In the genomic region with DNA sequence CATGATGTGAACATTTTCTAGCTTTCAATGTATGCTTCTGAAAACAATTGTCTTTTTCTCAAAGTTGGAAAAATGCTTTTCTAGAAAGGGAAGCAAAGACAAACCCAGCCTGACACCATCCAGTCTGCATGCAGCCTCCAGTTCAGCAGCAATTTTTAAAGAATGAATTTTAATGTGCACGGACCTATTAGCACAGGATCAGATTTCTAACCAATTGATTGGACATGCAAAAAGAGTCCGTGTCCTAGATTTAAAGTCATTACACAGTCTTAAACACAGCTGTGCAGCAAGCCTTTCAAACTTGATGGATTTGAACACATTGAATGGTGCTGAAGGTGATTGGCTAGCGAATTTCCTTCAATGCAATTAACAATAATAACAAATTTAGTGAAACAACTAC, we compare ENCODE assay signal across 27 mouse cellular contexts.
"Had no signal": no experiment of that assay in that cellular context is flagged by ENCODE, and none has a peak within 500 bp of the region (broad histone marks: within the 10 kb centered on the region; RNA-seq: fewer than 3 reads in every experiment).

No protein-coding gene starts in this region.

- ATAC-seq: hindbrain, embryonic 16.5 days; inflammation-experienced regulatory T-cells, adult 6 months; intestine, embryonic 15.5 days; intestine, postnatal 0 days; liver, embryonic 12.5 days had no signal

- H3K4me2 ChIP-seq: heart, embryonic 12.5 days; hindbrain, embryonic 12.5 days; hindbrain, embryonic 14.5 days; intestine, embryonic 15.5 days; limb, embryonic 12.5 days; limb, embryonic 15.5 days; liver, embryonic 12.5 days had no signal

- H3K4me1 ChIP-seq: heart, embryonic 10.5 days; heart, embryonic 12.5 days; hindbrain, embryonic 10.5 days; hindbrain, embryonic 12.5 days; intestine, embryonic 15.5 days; limb, embryonic 12.5 days; limb, embryonic 15.5 days; liver, embryonic 12.5 days had no signal

- H3K27me3 ChIP-seq: heart, embryonic 12.5 days; hindbrain, embryonic 12.5 days; intestine, embryonic 15.5 days; limb, embryonic 12.5 days; limb, embryonic 15.5 days; liver, embryonic 12.5 days had no signal

- H3K9me3 ChIP-seq: heart, embryonic 10.5 days; heart, embryonic 12.5 days; hindbrain, embryonic 10.5 days; hindbrain, embryonic 12.5 days; intestine, embryonic 15.5 days; limb, embryonic 12.5 days; limb, embryonic 15.5 days; liver, embryonic 12.5 days had no signal

- H3K36me3 ChIP-seq: heart, embryonic 10.5 days; heart, embryonic 12.5 days; hindbrain, embryonic 10.5 days; hindbrain, embryonic 12.5 days; intestine, embryonic 15.5 days; limb, embryonic 12.5 days; limb, embryonic 15.5 days; liver, embryonic 12.5 days had no signal

- H3K27ac ChIP-seq: gastrocnemius, adult 2 months; heart, embryonic 10.5 days; hindbrain, embryonic 10.5 days; hindbrain, embryonic 12.5 days; hindbrain, embryonic 14.5 days; intestine, embryonic 15.5 days; layer of hippocampus, adult 2 months; limb, embryonic 12.5 days; limb, embryonic 15.5 days; liver, embryonic 12.5 days had no signal

- H3K4me3 ChIP-seq: gastrocnemius, adult 2 months; heart, embryonic 10.5 days; heart, embryonic 12.5 days; hindbrain, embryonic 10.5 days; hindbrain, embryonic 12.5 days; intestine, embryonic 15.5 days; layer of hippocampus, adult 2 months; limb, embryonic 12.5 days; limb, embryonic 15.5 days; liver, embryonic 12.5 days had no signal

- DNase-seq: gastrocnemius, adult 2 months; gastrocnemius, postnatal 10 days; gastrocnemius, postnatal 25 days; heart, adult 18-20 months; heart, postnatal 10 days; heart, postnatal 4 days; kidney, adult 18-20 months; kidney, adult 8-10 months; kidney, postnatal 10 days; kidney, postnatal 25 days; kidney, postnatal 4 days; layer of hippocampus, adult 9-11 months; layer of hippocampus, postnatal 36 days; left cerebral cortex, postnatal 4 days had no signal

- H3K9ac ChIP-seq: heart, embryonic 12.5 days; hindbrain, embryonic 12.5 days; hindbrain, embryonic 14.5 days; intestine, embryonic 15.5 days; limb, embryonic 12.5 days; limb, embryonic 15.5 days; liver, embryonic 12.5 days had no signal
